Mouse (Mus musculus) liver, adult 2 months (tissue): ENCODE data around the gene Thbs3.

Experiments used
- CTCF ChIP-seq: fragments of 200-500 bp; IDR thresholded peaks from 2 replicates; pipeline ENCODE4 v1.5.1; 2011; ENCODE audit warnings: low read depth, low read length, control low read depth
- POLR2A ChIP-seq: fragments of 200-500 bp; IDR thresholded peaks from 2 replicates; pipeline ENCODE4 v1.6.1; 2011; ENCODE audit warnings: low read length, control low read depth; ENCODE audit not compliant: insufficient read depth; ENCODE audit errors: extremely low read depth

- TF ChIP-seq POLR2A (no peak), CTCF (no peak)
Observed at GRCm38 (mm10) chr3:89229276-89229675, 14.3 kb downstream of the Thbs3 start.
